Mouse (Mus musculus) ES-E14 (cell line): Measurements from ENCODE around the gene Dapk1.

Source experiments
- CHD2 ChIP-seq: IDR thresholded peaks from 2 replicates; pipeline ENCODE4 v1.6.1; 2014; ENCODE audit warnings: mild to moderate bottlenecking, low read depth, low read length, inconsistent platforms
- HCFC1 ChIP-seq: IDR thresholded peaks from 2 replicates; pipeline ENCODE4 v1.6.1; 2012; ENCODE audit warnings: low read length, inconsistent platforms, borderline replicate concordance; ENCODE audit not compliant: insufficient read depth
- ZNF384 ChIP-seq: IDR thresholded peaks from 2 replicates; pipeline ENCODE4 v1.6.1; 2012; ENCODE audit warnings: low read depth, low read length, inconsistent platforms

GRCm38 (mm10) chr13:60573541-60573940 lies 28.2 kb upstream of the Dapk1 start:
- TF ChIP-seq ZNF384 (no peak), HCFC1 (no peak), CHD2 (no peak)
